Mouse (Mus musculus) gastrocnemius, adult 8-10 months (tissue): ENCODE measurements at regions not wholly inside any gene's neighbourhood (a gene's known extent, or its start where the extent isn't known, plus 50 kb on each side); places are given as distances from the start of the nearest gene placed in this dataset.

Experiments
- DNase-seq, 2 experiments: peaks; one replicate each; pipeline ENCODE4 v3.0.0; 2022; ENCODE audit warnings: low spot score in 2 of 2

DNA sequence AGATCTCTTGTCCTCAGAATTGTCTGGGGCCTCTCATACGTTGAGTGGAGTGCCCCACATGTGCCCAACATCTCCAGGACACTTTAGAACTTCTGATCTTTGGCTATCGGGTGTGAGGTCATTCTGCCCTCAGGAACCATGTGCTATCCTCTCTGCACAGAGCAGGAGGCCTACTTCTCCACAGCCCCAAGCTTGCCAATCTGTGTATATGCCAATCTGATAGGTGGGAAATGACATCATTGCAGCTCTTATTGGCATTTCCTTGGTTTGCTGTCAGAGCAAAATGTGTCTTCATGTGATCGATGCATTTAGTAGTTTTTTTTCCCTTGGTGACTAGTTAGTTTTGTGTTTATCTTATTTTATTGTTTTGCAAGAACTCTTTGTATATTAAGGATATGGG is 108.8 kb upstream of the Ptpn1 start:
- DNase-seq, result no peak

DNA sequence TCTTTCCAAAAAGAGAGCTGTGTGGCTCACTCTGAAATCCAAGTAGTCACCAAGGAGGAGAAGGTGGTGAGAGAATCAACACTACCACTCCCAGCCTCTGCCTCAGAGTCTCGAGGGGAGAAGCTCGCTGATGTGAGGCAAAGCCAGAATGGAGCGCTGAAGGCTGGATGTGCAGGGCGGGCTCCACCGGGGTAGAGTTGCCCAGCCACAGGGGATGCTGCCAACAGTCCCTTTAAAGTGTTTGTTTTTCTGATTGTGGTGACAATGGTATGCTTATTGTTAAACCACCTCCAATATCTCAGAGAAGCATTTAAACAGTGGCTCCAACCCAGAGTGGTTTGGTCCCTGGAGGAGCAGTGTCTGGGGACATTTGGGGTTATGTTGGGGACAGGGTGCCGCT is 110.7 kb upstream of the Ptpn1 start:
- DNase-seq, result no peak

DNA sequence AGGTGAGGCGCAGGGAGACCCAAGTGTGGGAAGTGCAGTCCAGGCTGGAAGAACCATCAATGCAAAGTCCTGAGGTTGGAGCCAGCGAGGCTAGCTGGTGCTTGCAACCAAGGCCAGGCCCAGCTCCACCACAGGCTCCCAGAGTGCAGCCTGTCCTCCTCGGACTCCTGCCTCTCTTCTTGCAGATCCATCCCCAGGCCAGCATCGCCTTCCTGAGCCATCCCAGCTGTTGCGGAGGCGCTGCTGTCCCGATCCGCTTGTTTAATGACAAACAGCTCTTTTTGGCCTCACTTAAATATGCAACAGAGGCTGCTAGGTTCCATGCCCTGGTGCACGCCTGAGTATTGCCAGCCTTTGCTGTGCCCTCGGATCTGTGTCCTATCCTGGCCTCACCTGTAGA is 113.1 kb upstream of the Ptpn1 start:
- DNase-seq, result no peak

DNA sequence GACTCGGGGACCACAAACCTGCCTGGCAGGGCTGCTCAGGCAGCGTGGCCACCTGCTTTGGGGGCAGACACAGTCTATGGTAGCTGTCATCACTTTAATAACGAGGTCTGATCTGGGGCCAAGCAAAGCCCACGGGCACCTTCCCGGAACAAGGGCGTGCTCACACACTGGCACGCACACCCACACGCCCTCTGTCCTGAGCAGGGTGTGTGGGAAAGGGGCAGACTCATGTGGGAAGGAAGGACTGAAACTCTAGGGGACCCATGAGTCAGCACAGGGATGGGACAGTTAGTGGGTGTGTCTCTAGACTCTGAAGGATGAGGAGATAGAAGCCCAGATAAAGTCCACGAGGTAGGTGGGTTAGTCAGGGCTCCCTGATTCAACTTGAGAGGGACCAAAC is 114.8 kb upstream of the Ptpn1 start:
- DNase-seq, result no peak

DNA sequence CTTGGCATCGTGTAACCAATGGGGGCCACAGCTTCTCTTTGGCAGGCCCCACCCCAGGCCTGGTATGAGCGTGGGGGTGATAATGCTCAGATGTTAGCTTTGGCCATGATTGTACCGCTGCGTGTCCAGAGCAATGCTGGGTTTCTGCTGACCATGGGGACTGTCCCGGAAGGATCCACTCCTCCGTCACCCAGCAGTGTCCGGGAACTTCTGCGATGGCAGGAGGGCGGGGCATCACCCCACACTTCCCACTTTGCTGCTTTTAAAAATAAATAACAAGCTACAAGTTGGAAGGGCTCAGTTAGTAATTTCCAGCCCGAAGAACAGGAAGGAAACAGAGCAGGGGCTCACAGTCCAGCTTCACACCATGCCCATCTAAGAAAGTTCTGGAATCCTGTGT is 116.7 kb upstream of the Ptpn1 start:
- no peak for DNase-seq

DNA sequence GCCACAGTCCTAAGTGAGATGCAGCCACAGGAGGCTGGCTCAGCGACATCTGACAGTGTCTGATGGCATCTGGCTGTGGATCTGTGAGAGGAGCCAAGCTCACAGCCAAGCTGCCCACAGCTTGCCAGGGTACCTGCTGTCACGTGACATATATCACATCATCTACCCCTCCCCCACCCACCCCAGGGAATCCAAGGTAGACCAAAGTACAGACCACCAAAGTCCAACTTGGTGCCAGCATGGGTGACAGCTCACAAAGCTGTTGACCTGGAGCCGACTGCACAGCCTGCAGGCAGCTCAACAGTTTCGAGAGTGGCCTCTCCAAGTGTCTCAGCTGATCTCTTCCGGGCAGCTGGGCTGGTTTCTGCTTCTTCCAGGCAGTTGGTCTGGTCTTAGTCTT is 119.6 kb upstream of the Tmem189 start:
- no peak for DNase-seq

DNA sequence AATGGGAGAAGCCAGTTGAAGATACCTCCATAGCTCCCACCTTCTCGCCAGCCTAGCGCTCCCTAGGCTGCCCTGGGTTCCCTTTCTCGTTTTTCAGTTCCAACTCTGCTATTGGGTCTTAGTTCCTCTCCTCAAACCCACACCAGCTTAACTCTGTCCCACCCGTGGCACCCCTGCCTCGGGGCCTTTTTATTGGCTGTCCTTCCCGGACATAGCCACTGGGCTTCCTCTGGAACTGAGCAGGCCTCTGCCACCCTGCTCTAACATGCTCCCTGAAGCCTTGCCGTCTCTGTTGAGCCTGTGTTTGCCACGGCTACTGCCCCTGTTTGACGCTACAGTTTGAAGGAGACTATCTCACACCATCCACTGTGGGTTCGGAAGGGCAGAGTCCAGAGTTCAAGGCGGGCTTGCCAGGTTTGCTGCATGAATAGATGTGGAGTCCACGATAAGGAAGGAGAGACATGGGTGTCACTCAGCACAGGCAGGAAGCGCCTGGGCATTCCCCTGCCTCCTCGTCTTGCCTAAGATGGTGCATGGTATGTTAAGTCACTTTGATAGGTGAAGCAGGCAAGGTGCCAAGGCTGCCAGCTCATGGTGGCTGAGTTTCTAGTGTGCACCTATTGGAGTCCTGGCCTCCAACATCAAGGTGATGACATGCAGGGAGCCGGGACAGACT is 116.1 kb upstream of the Tmem189 start:
- DNase-seq, result no peak

DNA sequence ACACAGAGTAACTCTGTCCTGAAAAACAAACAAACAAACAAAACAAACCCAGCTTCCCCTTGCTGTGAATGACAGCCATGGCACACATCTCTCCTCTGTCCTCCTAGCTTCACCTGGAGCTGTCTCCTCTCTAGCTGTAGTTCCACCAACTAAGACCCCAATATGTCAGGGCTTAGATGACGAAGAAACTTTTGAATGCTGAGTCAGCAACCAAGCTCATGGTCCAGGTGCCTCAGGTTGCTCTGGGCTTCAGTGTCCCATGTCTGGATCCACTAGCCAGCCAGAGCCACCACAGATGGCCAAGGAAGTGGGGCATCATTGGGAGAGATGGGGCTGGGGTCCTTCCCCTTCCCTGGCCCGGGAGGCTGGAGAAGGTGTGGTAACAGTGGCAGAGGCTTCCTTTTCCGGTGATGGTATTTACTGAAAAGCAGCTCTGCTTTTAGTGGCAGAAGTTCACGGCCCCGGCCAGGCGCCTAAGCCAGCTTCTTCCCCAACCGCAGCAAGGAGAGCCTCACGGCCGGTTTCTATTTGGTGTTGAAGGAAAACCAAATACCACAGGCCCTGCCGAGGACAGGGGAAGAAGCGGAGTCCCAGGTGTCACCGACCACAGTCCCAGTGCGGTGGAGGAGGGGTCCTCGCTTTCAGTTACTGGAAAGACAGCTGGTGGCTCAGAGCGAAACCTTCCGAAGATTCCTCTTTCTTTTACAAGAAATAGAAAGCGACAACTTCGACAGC is 115.0 kb upstream of the Tmem189 start:
- no peak for DNase-seq

DNA sequence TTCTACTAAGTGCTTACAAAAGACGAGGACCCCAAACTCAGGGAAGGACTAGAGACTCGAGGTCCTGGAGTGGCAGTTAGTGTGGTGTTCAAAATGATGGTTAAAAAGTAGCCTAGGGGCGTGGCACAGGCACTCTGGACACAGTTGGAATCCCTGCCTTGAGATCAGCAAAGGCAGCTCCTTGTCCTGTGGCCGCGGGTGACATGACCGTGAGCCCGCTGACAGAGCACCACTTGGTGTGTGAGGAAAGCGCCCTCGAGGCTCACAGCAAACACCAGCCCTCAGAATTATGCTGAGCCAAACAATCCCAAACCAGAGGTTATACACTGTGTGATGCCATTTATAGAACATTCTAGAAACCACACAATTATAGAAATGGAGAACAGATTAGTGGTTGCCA is 112.9 kb upstream of the Tmem189 start:
- no peak for DNase-seq

DNA sequence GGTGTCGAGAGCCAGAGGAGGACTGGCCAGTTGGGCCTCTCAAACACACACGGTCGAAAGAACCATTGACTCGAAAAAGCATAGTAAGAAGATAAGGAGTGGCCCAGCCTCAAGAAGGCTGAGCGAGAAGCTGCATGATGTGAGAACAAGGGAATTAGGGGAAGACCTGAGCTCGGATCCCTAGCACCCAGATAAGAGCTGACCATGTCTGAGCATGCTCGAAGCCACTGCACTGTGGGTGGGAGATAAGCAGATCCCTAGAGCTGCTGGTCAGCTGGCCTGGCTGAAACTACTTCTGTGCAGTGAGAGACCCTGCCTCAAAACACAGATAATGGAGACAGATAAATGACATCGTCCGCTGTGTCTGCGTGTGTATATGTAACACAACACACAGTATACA is 111.8 kb upstream of the Tmem189 start:
- no peak for DNase-seq

DNA sequence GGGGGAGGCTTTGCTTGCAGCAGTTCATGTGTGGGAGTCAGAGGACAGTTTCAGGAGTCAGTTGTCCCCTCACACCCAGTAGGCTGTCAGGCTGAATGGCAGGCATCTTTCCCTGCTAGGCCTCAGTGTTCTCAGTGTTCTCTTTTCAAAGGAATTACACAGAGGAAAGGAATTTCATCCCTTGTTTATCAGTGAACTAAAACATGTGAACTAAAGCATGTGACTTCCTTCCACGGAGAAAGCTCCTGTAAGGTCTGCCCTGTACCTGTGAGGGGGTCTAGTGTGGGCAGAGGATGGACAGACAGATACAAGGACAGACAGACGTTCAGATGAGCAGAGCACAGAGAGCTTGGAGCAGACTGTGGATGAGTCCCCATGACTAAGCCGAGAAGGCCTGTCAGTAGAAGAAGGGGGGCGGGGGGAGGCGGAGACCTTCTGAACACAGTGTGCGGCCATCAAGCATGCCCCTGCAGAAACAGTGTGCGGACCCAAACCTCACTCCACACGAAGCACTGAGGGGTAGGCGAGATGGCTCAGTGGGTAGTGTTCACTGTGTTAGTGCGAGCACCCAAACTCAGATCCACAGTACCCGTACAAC is 111.1 kb upstream of the Tmem189 start:
- no peak for DNase-seq

DNA sequence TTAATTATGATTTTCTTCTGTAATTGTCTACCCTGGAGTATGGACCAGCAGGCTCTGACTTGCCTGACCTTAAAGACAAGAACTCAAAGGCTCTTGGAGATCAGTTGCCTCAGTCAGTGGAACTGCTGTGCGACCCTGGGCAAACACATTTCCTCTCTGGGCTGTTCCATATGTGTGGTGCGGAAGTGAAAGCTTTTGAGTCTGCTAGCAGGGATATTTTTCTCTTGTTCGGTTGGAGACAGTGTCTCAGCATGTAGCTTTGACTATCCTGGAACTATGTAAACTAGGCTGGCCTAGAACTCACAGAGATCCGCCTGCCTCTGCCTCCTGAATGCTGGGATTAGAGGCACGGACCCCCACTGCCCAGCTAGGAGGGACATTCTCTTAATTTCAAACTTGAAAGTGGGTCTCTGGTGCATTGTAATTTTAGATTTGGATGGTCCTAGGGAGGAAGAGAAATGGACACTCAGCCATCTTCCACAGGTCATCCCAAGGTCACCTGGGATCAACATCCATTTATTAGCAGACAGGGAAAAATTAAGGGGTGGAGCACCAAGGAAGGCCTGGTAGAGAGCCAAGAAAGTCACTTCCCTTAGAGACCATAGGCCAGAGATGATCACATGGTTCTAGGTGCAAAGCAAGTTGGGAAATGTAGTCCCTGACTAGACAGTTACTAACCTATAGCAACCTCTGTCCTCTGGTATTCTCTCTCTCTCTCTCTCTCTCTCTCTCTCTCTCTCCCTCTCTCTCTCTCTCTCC is 110.2 kb upstream of the Tmem189 start:
- no peak for DNase-seq

DNA sequence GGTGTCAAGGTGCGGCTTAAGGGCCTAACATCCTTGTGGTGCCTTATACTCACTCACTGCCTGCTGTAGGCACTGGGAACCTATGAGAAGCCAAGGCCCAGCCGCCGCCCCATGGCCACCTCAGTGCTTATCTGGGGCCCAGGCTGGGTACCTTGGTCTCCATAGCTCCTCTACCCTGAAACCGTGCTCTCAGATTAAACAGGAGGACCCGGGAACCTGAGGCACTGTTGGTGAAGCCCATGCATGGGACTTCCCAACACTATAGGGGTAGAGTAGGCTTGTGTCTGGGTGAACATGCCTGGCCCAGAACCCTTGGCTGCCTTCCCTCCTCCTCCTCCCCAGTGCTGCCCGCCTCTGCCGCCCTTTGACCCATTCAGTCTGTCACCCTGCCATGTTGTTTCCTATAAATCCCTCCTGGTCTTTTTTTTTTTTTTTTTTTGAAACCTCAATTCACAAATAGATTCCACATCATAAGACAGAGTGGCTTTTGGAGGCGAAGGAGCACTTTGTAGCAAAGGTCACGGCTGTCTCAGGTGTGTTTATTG is 109.4 kb upstream of the Tmem189 start:
- no peak for DNase-seq

DNA sequence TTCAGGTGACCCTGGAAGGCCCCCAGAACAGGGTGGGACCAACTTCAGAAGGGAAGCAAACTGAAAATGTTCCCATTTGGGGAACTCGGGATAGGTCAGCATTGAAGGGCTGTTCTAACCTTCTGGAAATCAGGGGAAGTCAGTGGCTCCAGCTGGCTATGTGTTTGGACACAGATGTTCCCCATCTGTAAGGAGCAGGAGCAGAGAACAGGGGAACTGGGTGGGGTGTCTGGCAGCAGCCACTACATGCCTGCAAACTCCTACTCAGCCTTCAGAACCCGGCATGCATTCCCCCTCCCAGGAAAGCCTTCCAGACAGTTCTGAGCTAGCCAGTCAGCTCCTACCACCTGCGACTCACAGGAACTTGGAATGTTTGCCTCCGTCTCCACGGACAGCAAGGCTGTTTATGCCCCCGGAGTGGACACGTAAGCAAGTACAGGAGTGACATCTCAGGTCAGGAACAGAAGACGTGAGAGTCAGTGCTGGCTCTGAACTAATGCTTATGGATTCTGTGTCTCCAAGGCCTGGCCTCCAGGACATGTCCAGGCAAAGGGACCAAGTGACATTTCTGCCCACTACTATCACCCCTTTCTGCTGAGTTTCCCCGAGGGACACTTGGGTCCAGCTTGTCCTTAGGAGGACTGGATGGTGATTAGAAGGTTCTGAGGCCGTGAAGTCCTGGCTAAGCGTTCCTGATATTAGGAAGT is 108.6 kb upstream of the Tmem189 start:
- DNase-seq, result no peak

DNA sequence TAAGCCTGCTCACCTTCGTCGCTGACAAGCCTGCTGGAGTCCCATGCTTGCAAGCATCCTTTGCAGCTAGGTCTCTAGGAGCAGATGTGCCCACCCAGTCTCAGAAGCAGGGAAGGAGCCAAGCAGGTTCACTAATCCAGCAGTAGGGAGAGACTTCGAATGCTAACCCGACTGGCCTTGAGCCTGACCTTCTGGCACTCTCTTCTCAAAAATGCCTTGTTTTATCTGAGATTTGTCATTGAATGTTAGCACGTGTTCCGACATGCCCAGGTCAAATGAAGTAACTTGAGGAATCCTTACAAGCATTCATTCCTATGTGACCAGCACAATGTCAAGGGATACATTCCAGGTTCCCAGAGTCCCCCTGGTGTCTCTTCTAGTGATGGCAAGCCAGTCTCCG is 105.9 kb upstream of the Tmem189 start:
- no peak for DNase-seq

DNA sequence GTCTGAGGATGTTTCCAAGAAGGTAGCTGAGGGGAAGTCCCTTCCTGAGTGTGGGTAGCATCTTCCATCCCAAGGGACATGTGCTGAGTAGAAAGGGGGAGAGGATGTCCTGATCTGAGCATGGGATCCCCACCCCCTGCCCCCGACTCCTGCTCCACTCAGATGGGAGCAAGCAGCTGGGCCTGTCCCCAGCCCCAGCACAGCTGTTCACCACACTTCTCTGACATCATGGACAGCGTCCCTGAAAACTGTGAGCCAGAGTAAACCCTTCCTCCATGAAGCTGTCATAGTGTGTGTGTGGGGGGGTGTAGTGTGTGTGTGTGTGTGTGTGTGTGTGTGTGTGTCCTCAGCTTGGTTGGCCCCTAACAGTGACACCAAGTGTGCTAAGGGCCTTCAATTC is 104.3 kb upstream of the Tmem189 start:
- DNase-seq, result no peak

DNA sequence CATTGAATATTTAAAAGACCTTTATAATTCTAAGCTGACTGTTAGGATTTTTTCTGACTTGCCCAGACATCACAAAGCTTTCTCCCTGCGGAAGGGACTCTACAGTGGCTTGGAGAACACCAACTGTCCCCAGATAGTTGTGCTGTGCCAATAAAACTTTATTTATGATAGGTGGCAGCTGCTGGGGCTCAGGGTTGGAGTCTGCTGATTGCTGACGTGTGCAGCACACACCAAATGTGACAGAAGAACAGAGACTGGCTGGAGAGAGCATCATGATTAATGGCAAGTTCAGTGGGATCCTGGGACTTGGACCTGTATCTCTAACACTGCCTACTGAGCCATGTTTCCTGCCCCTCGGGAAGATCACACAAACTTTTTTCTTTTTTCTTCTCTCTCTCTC is 103.1 kb upstream of the Tmem189 start:
- DNase-seq, result no peak

DNA sequence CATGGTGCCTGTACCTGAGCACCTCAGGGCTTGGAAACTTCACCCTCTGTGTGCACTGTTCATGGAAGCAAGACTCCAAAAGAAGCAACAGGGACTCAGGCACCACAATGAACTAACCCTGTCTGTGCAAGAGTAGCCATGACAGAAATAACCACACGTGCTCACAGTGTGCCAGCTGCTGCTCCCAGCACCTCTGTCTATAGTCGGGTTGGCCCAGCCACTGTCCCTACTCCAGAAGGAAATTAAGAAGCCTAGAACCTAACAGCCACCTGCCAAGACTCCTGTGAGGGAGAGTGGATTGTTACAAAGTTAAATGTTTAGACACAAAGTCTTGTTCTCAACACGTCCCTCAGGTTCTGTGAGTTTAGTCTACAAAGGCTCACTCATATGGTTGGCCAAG is 102.7 kb upstream of the Tmem189 start:
- no peak for DNase-seq

DNA sequence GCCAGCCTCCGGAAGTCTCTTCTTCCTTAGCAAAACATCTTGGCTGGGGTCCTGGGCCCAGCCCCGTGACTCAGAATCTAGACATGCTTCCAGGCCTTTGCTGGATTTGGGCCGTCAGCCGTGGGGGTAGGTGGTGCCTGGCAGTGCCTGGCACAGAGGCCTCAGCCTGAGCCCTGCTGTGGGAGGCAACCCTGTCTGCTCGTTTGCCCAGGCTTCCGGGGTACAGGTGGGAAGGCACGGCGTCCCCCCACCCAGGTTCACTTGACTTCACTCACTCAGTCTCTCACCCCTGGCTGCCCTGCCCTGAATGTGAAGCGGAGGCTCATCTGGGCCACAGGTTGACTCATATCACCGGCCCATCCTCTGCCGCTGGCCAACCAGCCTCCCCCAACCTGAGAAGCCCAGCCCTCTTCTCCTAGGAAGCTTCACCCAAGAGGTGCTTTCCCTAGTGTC is 99.9 kb upstream of the Tmem189 start:
- peak in 1 of 2 experiments; percentile 44 for DNase-seq

DNA sequence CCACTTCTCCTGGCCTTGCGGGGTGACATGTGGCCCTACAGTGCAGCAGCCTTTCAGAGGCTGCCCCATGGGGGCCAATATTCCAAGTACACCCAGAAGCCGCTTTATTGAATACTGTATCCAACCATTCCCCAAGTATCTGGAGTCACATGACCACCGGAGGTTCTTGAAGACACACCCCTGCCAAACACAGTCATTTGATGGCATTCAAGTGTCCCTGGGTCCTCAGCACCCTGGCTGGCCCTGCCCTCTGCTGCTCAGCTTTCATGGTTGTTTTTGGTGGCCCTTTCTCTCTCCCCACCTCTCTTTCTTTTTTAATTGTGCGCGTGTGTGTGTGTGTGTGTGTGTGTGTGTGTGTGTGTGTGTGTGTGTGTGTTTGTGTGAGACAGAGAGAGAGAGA is 97.3 kb upstream of the Tmem189 start:
- no peak for DNase-seq

DNA sequence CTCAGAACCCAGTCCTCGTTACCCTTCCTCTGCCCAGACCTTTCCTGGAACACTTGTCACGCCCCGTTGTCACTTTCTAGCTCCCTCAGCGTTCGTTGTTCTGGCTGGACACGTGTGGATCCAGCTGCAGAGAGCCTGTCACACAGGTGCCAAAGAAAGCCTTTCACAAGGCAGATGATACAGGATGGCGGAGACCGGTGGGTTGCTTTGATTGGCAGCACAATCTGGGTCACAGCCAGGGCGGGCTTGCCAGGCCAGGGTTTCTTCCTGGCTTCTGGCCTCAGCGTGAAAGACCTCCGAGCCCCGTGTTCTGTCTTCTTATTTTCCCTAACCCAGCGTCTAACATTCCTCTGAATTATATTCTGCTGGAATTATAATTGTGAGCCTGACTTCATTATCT is 94.7 kb upstream of the Tmem189 start:
- no peak for DNase-seq
